Mouse (Mus musculus) urinary bladder, postnatal 25 days (tissue): Measurements from ENCODE around the gene Tom1.

Experiments used
- DNase-seq: peaks from one replicate; pipeline ENCODE4 v3.0.0; 2022; ENCODE audit warnings: low spot score

Tom1 gene

GRCm38 (mm10) chr8:75088989-75089881 is 55.7 kb downstream of the Tom1 start:
- peak; percentile 44 for DNase-seq

DNA sequence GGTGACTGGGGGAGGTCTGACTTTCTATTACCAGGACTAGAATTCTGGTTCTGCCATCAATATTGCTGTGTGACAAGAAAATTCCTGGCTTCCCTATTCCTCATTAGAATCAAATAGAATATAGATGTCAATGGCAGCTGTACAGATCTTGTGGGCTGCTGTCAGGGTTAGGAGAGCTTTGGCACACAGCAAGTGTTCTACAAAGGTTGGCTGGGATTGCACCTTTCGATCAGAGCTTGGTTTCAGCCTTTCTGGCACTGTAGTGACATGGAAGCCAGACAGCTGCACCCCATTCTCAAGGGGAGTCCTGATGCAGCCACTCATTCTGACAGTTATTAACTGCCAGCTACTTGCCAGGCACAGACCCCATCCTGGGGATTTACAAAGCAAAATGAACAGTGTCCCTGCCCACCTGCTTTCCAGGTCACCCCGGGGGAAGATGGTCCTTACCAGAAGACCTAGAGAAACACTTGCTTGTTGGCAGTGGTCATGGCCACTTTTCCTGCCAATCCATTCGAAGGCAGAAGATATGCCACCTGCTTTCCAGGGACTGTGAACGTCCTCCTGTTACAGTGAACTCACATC is 57.4 kb downstream of the Tom1 start:
- no peak for DNase-seq

GRCm38 (mm10) chr8:75093399-75094156 is 60.1 kb downstream of the Tom1 start, which contains the start of gene Hmox1:
Gene Hmox1 (plus strand): TSS chr8:75093621.
- DNase-seq = peak; percentile 92

DNA sequence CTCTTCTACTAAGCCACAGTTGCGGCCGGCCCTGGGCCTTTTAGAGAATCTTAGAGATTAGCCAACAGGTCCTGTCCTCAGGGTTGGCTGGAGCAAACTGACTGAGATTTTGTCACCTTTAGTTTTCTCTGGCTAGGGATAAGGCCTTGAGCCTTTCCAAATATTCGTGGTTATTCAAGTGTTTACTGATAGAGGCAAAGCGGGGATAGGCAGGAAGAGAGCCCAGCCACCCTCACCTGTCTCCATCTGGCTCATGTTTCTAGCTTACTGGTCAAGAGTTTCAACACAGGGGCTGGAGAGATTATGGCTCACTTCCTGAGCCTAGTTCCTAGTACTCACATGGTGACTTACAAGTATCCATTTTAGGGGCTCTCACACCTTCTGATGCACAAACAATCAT is 69.5 kb downstream of the Tom1 start:
- DNase-seq = no peak

GRCm38 (mm10) chr8:75103376-75103878 is 69.9 kb downstream of the Tom1 start:
- DNase-seq = no peak

DNA sequence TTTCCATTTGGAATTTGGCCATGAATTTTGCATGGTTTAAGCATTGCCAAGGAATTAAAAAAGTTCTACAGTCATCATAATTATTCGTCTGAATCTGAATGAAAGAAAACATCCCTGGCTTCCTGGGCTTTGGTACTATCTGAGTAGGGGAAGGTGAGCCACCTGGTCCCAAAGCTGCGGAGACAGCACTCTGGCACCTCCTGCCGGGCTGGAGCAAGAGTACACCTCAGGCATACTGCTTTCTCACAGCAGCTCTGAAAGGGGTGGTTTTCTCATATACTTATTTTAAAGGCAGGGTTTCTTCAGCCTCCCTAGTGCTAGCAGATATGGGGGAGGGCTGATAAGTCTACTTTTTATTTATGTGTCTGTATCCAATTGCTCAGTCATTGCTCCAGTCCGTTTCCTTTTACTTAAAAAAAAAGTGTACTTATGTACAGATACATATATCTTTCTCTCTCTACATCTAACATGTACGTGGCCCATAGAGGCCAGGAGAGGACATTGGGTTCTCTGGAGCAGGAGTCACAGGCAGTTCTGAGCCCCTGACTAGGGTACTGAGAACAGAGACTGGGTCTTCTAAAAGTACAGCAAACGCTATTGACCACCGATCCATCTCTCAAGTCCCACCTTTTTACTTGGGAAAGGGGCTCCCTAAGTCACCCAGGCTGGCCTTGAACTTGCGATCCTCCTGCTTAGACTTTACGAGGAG is 75.2 kb downstream of the Tom1 start:
- DNase-seq = peak; percentile 77

DNA sequence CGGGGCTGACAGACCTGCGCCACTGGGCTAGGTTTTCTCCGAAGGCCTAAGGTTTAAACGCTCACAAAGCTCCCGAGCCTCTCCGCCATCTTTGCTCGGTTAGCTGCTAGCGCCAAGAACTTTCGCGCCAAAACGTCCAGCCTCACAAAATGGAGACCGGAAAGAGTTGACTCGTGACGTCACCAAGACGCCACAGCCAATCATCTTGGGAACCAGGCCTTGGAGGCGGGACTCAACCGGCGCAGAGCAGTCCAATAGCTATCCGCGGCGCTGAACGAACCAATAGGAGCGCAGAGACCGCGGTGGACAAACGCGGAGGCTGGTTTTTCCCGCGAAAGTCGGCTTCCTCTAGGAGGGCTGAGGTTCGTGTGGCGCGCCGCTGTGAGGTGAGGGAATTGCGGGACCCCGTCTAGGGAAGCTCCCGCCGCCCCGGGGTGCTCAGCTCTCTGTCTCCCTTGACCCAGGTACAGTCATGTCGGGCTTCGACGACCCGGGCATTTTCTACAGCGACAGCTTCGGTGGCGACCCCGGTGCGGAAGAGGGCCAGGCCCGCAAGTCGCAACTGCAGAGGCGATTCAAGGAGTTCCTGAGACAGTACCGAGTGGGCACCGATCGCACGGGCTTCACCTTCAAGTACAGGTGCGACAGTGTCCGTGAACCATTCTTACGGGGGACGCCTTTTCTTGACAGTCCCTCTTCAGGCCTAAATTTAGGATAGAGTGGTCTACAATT is 75.9 kb downstream of the Tom1 start, which contains the start of gene Mcm5:
Gene Mcm5 (plus strand): TSS at position 334 of the 732 bp plus-strand sequence.
- peak; percentile 96 for DNase-seq

DNA sequence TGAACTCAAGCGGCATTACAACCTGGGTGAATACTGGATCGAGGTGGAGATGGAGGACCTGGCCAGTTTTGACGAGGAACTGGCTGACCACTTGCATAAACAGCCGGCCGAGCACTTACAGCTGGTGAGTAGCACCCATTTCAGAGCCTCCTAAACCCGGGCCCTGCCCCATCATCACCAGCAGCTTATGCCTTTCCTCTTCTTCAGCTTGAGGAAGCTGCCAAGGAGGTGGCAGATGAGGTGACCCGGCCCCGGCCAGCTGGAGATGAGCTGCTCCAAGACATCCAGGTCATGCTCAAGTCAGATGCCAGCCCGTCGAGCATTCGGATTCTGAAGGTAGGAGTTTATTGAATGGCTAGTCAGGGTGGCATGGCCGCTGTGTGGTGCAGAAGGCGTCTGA is 76.6 kb downstream of the Tom1 start:
- DNase-seq = no peak

DNA sequence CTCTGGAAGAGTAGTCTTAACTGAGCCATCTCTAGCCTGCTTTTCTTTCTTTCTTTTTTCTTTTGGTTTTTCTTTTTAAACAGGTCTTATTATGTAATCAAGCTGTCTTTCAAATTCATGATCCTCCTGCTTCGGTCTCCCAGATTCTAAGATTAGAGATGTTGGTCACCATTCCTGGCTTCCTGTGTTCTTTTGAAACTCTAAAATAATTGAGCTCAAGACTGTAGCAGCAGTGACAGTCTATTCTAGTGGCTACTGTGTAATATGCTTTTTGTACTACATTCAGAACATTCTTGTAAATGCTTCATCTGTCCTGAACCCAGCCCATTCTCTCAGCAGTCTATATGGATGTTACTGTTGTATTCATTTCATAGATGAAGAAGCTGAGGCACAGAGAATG is 85.0 kb downstream of the Tom1 start:
- no peak for DNase-seq

DNA sequence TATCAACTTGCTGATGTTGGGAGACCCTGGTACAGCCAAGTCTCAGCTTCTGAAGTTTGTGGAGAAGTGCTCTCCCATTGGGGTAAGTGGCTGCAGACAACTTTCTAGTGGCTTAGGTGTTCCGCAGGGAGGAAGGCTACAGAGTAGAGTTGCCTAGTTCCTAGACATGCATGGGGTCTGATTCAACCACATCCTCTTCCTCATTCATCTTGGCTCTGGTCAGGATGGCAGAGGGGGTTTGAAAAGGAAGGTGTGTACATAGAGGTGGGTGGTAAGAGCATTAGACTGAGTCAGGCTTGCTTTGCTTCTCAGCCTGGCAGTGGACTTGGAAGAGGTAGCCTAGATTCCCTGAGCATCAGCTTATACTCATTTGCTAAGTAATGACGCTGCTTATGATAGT is 85.8 kb downstream of the Tom1 start:
- no peak for DNase-seq
